Mouse (Mus musculus) bone marrow, adult 2 months (tissue): ENCODE results near the gene Slc15a3. TPM values are rescaled to one million over a fixed set of nuclear protein-coding genes. Genes with fewer than 3 reads are reported as not detected.

Experiments
- H3K27ac ChIP-seq: fragments of 200-500 bp; 2 replicates; pipeline ENCODE4 v1.5.1; 2012; ENCODE audit warnings: low read depth, mild to moderate bottlenecking, control low read depth, inconsistent platforms, low read length; ENCODE audit not compliant: control insufficient read depth, poor library complexity, insufficient read depth
- H3K4me1 ChIP-seq: fragments of 200-500 bp; 2 replicates; pipeline ENCODE4 v1.6.1; 2011; ENCODE audit warnings: low read length; ENCODE audit not compliant: control insufficient read depth, insufficient read depth
- H3K4me3 ChIP-seq: fragments of 200-500 bp; replicated peaks from 2 replicates; pipeline ENCODE3; 2011; ENCODE audit warnings: mild to moderate bottlenecking, low read depth, low read length, control low read depth; ENCODE audit not compliant: control insufficient read depth
- CTCF ChIP-seq: fragments of 200-500 bp; IDR thresholded peaks from 2 replicates; pipeline ENCODE4 v1.5.1; 2011; ENCODE audit warnings: low read length, control low read depth; ENCODE audit not compliant: control insufficient read depth, insufficient read depth
- POLR2A ChIP-seq: fragments of 200-500 bp; IDR thresholded peaks from 2 replicates; pipeline ENCODE4 v1.6.1; 2011; ENCODE audit warnings: low read depth, mild to moderate bottlenecking, control low read depth, low read length, borderline replicate concordance; ENCODE audit not compliant: control insufficient read depth
- WGBS: fragments of 180-500 bp; shearing (Covaris S2); methylation state at CpG from one replicate; pipeline ENCODE4 v1.1.7; 2018; 5-methylcytosine and 5-hydroxymethylcytosine counted together
- polyA plus RNA-seq: library from polyadenylated mRNA; stranded (reverse); fragments of >200 nt; gene quantifications from 2 replicates; pipeline ENCODE4 v1.2.4, GENCODE M21; 2011; ENCODE audit warnings: low replicate concordance; ENCODE audit not compliant: missing spikeins, insufficient read depth, insufficient read length

Slc15a3 gene
- polyA plus RNA-seq, 1 experiment, result 19.7 TPM

GRCm38 (mm10) chr19:10869241-10869885 is 29.8 kb downstream of the Slc15a3 start:
- TF ChIP-seq POLR2A (no peak), CTCF (no peak)
- Histone ChIP-seq H3K4me3 (no peak overlapping the region), H3K4me1 (no peaks in the 10 kb centered on the region; the same call in 1 of the 2 replicates), H3K27ac (no peak overlapping the region)
- WGBS, result 1% methylated on average over 42 of the region's 43 CpGs

- no peaks in the 10 kb centered on the region; the same call in 1 of the 2 replicates for H3K4me1 ChIP-seq
- TF ChIP-seq CTCF (no peak), POLR2A (no peak)
- no peak within 1 kb of the TSS for H3K27ac ChIP-seq
- H3K4me3 ChIP-seq, result no peak within 1 kb of the TSS
- WGBS, result 24% methylated on average over 8 of the region's 8 CpGs
Observed at GRCm38 (mm10) chr19:10869886-10870527, 30.5 kb downstream of the Slc15a3 start, which contains the start of gene Tmem132a. TSS of gene Tmem132a (minus strand) at chr19:10869940.

- TF ChIP-seq POLR2A (no peak), CTCF (no peak)
- H3K4me1 ChIP-seq, result no peaks in the 10 kb centered on the region; the same call in 1 of the 2 replicates
- no peak overlapping the region for H3K4me3 ChIP-seq
- H3K27ac ChIP-seq, result no peak overlapping the region
- WGBS, result 88% methylated on average over 3 of the region's 3 CpGs
Observed at GRCm38 (mm10) chr19:10870676-10871075, 31.1 kb downstream of the Slc15a3 start.

GRCm38 (mm10) chr19:10871328-10871961 is 31.9 kb downstream of the Slc15a3 start:
- no peak overlapping the region for H3K4me3 ChIP-seq
- no peak overlapping the region for H3K27ac ChIP-seq
- H3K4me1 ChIP-seq, result no peaks in the 10 kb centered on the region; the same call in 1 of the 2 replicates
- no peak for TF ChIP-seq POLR2A
- WGBS, result 88% methylated on average over 14 of the region's 14 CpGs

GRCm38 (mm10) chr19:10878201-10878837 is 38.8 kb downstream of the Slc15a3 start:
- no peak overlapping the region for H3K4me3 ChIP-seq
- H3K4me1 ChIP-seq, result peaks cover 2% of the 10 kb centered on the region; the same call in 1 of the 2 replicates
- no peak overlapping the region for H3K27ac ChIP-seq
- TF ChIP-seq POLR2A (no peak), CTCF (no peak)
- 83% methylated on average over 7 of the region's 7 CpGs for WGBS

GRCm38 (mm10) chr19:10880085-10880974 is 40.8 kb downstream of the Slc15a3 start:
- WGBS, result 15% methylated on average over 7 of the region's 7 CpGs
- TF ChIP-seq CTCF (peak; percentile 51; the same call in 1 of the 2 replicates), POLR2A (no peak)
- H3K27ac ChIP-seq, result no peak overlapping the region
- no peak overlapping the region for H3K4me3 ChIP-seq
- peaks cover 2% of the 10 kb centered on the region; the same call in 1 of the 2 replicates for H3K4me1 ChIP-seq

- no peak for TF ChIP-seq POLR2A
- no peak for TF ChIP-seq CTCF
- WGBS, result 7% methylated on average over 13 of the region's 14 CpGs
- H3K4me1 ChIP-seq, result peaks cover 2% of the 10 kb centered on the region; the same call in 1 of the 2 replicates
- peak overlapping the region; percentile 80 for H3K4me3 ChIP-seq
- H3K27ac ChIP-seq, result no peak overlapping the region
Observed at GRCm38 (mm10) chr19:10880975-10881425, 41.5 kb downstream of the Slc15a3 start.
